Mouse (Mus musculus): ENCODE measurements around the gene Tor4a. TPM values are rescaled to one million over a fixed set of nuclear protein-coding genes. Genes with fewer than 3 reads are reported as not detected.
A peak's percentile ranks its signal among the peaks of the same experiment; 100 is the strongest.

The Tor4a gene
- total RNA-seq, 2 experiments from 2014 or later = 1.9 to 2.3 TPM

DNA sequence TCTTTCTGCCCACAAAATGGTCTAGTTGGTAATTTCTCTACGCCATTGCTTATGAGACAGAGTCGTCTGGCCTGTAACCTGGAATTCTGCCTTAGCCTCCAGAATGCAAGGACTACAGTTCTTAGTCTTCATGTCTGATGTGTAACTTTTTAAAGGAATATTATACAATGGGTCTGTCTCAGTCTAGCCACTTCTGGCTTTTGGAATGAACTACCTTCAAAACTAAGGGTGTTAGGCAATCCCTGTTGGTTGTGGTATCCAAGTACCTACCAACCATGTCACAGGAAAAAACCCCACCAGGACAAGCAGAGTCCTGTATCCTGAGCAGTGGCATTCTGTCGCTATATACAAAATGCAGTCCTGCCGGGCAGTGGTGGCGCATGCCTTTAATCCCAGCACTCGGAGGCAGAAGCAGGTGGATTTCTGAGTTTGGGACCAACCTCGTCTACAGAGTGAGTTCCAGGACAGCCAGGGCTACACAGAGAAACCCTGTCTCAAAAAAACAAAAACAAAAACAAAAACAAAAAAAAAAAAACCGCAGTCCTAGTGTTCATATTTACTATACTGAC lies 29.2 kb upstream of the Tor4a start:
- DNase-seq (ENCODE audit: low spot score in 2 of 2) = no peak

DNA sequence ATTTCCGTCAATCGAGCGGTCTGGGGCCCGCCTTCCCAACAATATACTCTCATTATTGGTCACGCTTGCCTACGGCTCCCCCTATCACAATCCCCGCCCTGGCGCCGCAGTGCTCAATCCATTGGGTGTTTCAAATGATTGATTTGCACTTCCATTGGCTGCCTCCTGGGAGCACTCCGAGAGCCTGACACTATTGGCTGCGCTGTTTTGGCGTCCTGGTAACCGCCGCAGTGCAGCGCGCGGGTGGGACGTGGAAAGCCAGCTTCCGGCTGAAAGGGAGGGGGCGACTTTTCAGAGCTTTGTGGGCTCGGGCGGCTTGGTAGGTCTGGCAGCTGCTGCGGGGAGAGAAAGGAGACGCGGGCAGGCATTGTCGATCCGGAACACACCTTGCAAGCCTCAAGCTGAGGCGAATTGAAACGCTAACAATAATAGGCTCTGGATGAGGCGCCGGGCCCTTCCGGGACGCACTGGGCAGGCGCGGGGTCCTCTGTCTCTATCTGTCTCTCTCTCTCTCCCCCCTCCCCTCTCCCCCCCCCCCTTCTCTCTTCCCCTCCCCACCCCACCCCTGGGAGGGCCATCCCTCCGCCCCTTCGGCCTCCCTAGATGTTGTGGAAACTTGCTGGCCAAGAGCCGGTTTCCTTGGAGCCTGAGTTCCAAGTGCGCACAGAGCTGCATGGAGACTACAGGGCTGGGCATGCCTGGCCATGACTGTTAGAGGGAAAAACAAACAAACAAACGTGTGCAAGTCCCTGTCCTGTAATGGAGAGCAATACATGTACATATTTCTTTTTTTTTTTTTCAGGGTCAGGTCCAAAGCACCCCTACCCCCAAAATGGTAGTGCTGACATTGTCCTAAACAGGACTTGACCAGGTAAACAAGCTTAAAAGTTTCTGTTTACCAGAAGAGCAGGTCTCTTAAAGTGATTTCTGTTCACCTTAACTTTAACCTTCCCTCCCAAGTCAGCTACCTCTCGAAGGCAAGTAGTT lies 28.4 kb upstream of the Tor4a start:
- peak; percentile 100 for DNase-seq (ENCODE audit: low spot score in 2 of 2)

DNA sequence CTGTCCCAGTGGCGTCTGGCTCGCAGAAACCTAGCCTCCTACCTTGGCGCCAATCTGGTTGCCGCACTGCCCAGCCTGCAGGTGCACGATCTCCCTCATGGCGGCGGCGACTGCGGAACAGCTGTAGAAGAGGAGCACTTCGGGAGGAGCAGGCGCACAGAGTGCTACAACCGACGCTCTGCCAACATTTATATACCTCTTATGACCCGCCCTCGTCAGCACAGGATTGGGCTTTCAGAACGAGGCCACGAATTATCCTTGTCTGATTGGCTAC lies 27.7 kb upstream of the Tor4a start, which contains the start of gene Tubb4b:
Gene Tubb4b (minus strand): TSS at position 211 of the 274 bp plus-strand sequence.
- no peak for DNase-seq (ENCODE audit: low spot score in 2 of 2)

GRCm38 (mm10) chr2:25223681-25224491 lies 27.2 kb upstream of the Tor4a start:
- DNase-seq (ENCODE audit: low spot score in 2 of 2) = peak in 1 of 2 experiments; percentile 77

DNA sequence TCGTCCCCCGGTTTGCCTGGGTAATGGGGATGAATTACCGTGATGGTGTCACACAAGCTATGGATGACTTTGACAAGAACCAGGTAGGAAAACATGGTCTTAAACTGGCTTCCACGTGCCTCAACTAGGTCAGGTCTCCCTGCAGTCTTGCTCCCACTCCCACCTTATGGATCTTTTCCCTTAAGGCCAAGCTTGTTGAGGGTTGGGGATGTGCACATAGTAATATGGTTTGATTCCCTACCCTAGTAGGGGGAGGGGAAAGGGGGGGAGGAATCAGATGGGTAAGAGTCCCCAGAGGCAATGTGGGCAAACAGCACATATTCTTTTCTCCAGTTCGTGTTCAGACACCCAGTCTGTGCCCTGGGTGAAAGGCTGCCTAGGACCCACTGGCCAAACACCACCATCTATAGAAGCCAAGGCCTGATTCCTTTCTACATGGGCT lies 24.7 kb upstream of the Tor4a start:
- no peak for DNase-seq (ENCODE audit: low spot score in 2 of 2)

- DNase-seq (ENCODE audit: low spot score in 2 of 2) = no peak
Observed at GRCm38 (mm10) chr2:25218445-25218844, 21.8 kb upstream of the Tor4a start, which contains the start of gene Fam166a. Gene Fam166a, plus strand, starts transcription at chr2:25218745.

DNA sequence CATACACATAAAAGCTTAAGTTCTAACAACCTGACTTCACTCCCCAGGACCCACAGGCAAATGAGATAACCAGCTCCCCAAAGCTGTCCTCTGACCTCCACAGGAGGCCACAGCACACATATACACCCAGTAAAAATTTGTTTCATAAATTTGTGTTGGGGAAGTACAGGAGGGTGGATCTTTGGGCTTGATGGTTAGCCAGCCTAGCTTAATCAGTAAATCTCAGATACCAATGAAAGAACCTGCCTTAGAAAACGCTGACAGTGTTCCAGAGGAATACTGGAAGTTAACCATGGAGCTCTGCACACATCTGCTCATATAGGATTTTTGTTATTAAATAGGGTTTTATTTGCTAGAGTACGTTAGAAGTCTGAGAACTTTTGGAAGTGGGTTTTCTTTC lies 21.0 kb upstream of the Tor4a start:
- DNase-seq (ENCODE audit: low spot score in 2 of 2) = no peak

DNA sequence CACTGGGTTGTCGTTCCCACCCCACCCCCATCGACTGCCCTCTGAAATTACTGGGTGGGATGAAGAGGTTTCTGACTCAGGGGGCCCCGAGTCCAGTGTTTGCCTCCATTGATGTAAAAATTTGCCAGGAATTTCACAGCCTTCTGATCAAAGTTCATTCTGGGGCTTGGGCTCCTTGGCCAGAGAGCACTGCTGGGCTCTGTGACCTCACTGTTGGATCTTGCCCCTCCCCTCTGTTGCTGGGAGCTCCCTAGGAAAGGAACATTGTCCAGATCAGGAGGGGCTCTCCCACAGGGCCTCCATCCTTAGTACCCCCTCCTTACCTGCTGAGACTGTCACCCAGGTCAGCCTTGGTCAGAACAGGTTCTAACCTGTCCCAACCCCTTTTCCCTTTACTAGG lies 17.8 kb upstream of the Tor4a start, which contains the start of gene Stpg3:
Gene Stpg3 (minus strand): TSS at position 194 of the 400 bp plus-strand sequence.
- DNase-seq (ENCODE audit: low spot score in 2 of 2) = no peak

GRCm38 (mm10) chr2:25213266-25213865 lies 16.7 kb upstream of the Tor4a start:
- no peak for DNase-seq (ENCODE audit: low spot score in 2 of 2)

GRCm38 (mm10) chr2:25211121-25211670 lies 14.5 kb upstream of the Tor4a start, which contains the start of gene Nelfb:
Gene Nelfb, minus strand, starts transcription at chr2:25211489.
- DNase-seq (ENCODE audit: low spot score in 2 of 2) = peak; percentile 69 to 84

DNA sequence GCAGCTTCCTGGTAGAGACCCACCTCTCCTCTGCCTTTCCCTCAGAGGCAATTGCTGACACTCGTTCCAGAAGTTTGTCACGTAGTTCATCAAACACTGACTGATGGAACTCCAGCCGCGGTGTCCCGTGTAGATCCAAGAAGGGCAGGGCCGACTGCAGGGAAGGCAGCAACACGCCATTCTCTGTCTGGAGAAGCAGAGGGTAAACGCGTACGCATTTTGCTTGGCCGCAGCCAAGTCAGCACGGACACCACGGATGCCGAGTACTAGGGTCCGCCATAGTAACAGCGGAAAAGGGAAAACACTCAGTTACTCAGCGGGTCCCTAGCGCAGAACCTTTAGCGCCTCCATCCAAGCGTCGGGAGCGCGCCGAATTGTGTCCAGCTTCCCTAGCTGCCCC lies 14.0 kb upstream of the Tor4a start:
- no peak for DNase-seq (ENCODE audit: low spot score in 2 of 2)

GRCm38 (mm10) chr2:25207593-25207992 lies 10.9 kb upstream of the Tor4a start:
- DNase-seq (ENCODE audit: low spot score in 2 of 2) = no peak

- no peak for DNase-seq (ENCODE audit: low spot score in 2 of 2)
Observed at GRCm38 (mm10) chr2:25203631-25204214, 7.0 kb upstream of the Tor4a start.

DNA sequence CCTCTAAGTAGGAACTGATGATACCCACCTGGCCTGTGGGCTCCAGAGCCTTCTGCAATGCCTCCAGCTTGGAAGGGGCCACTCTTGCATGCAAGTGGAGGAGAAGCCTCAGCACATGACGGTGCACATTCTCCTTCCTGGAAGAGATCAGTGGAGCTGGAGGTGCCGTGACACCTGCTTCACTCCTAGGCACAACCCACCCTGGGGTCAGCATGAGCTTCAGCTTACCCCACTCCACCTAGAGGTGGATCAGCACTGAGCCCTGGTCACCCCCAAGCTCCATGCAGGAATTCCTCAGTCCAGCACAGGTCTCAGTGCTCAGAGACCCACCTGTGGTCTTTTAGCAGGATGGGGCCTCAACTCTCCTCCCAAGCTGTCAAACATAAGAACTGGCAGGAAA lies 3.9 kb upstream of the Tor4a start:
- DNase-seq (ENCODE audit: low spot score in 2 of 2) = no peak

DNA sequence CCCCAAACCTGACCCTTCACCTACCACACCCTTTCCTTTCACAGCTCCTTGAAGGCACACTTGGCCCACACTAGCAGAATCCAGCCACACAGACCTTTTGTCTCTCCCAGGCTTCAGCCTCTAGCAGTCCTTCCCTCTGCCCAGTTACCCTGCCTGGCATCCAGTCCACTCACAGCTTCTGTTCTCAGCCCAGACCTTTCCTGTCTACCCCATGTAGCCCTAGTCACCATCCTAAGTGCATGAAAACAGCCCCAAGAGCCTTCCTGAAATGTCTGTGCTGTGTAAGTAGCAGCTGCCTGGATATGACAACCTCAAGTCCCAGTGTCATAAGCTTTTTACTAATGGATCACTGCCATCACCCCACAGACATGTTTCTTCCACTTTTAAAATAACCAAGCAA lies 1.3 kb upstream of the Tor4a start:
- DNase-seq (ENCODE audit: low spot score in 2 of 2) = no peak

- DNase-seq (ENCODE audit: low spot score in 2 of 2) = no peak
Observed at GRCm38 (mm10) chr2:25197191-25197590, 505 bp upstream of the Tor4a start.

DNA sequence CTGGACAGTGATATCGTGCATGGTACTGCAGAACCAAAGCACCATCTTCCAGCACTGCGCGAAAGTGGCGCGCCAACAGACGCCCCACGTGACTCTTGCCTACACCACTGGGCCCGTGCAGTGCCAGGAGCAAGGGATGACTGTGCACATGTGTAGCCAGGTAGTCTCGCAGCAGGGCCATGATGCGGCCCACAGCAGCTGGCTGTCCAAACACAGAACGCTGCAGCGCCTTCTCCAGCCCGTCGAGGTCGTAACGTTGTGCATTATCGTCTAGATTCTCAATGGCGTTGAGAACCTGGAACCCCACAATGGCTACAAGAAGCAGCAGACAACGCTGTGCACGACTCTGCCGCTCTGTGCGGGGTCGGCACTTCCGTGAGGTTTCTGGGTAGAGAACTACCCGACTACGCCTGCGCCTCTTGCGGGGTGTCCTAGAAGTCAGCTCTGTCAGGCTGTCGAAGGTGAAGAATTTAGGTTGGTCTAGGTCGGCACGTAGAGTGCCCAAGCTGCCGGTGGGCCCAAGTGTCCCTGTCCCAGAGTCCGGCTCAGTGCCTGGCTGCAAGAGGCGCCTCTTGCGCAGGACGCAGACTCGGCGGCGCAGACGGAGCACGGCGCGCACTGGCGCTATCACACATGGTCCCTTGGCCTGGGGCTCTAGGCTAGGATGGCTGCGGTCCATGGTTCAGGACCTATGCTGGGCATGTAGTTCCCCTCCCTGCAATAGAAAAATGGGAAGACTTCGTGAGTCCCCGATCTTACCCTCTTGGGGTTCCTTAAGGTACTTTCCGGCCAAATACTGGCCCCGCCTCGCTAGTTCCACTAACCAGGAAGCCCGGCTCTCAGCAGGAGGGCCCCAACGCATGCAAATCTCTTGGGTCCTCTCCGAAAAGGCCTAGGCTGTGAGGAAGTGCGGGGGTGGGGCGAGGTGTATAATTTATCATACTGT lies 1.2 kb downstream of the Tor4a start:
- DNase-seq (ENCODE audit: low spot score in 2 of 2) = no peak

GRCm38 (mm10) chr2:25194486-25195171 lies 2.1 kb downstream of the Tor4a start:
- no peak for DNase-seq (ENCODE audit: low spot score in 2 of 2)

DNA sequence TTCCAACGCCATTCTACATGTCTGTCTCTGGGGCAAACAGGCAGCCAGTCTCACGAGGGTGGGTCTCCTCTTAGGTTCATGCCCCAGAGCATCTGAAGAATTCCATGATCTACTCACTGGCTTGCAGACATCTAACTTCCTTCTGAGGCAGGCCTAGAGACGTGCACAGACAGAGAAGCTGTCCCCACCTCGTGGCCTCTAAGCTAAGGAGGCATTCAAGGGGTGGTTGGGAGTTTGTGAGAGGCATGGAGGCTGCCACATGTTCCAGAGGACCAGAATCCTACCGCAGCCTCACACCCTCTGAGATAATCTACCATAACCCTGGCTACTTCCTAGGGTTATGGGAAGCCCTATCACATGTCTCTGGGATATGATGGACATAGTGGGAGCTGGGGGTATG lies 2.7 kb downstream of the Tor4a start:
- DNase-seq (ENCODE audit: low spot score in 2 of 2) = no peak
